Mouse (Mus musculus) megakaryocyte, adult 5-6 weeks (primary cell): ENCODE results near the gene Vwa2. TPM values are rescaled to one million over a fixed set of nuclear protein-coding genes. Genes with fewer than 3 reads are reported as not detected.

ENCODE experiments used
- ATAC-seq: 2 replicates; pipeline ENCODE4 v1.8.0; 2016; ENCODE audit warnings: mild to moderate bottlenecking, inconsistent platforms; ENCODE audit not compliant: poor library complexity, severe bottlenecking
- total RNA-seq, 2 experiments: library from RNA; stranded (forward) in 1 of 2; stranded (reverse) in 1 of 2; fragments of 153-499, 151-499 nt in 1 of 2; fragments of 221-1000, 200-1000 nt in 1 of 2; gene quantifications; 2 replicates each; pipeline versions ENCODE4 v1.2.3 to v1.2.4; 2015 to 2017

Vwa2 gene
- not detected in 2 replicates for total RNA-seq (2015)
- total RNA-seq (2017): not detected in 2 replicates

DNA sequence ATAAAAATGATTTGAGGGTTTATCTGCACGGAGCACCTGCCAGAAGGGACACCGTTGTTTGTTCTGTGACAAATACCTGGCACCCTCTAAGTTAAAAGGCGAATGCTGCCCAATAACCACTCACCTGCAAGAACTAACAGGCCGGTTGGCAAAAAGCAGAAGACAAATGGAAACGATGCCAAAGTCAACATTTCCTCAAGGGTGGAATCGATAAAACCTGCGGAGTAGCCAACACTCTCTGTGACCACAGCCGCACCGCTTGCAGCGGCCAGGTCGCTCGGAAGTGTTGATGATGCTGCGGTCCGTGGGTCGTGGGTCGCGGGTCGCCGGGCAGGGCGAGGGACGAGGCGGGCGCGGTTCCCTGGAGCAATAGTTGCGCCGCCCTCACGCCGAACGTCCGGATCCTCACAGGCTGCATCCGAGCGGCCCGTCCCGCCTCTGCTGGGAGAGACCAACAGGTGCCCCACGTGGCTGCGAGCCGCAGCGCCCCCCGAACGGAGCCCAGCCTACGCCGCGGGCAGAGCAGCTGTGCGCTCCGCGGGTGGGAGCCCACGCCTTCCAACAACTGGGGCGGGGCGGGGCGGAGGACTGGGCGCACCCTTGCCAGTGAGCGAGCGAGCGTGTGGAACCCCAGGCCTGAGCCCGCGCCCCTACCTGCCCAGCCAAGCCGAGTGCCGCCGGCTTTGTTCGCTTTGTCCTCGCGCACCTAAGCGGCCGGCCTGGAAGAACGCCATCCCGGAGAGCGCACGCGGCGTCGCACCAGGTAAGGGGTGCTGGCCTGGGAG is at the start of gene Vwa2:
Gene Vwa2 (plus strand): TSS at position 434 of the 785 bp plus-strand sequence.
- no peak for ATAC-seq

GRCm38 (mm10) chr19:56826047-56826631 is 47.9 kb upstream of the Vwa2 start, which contains the start of gene Tdrd1:
TSS of gene Tdrd1 (plus strand) at chr19:56826209.
- no peak for ATAC-seq

DNA sequence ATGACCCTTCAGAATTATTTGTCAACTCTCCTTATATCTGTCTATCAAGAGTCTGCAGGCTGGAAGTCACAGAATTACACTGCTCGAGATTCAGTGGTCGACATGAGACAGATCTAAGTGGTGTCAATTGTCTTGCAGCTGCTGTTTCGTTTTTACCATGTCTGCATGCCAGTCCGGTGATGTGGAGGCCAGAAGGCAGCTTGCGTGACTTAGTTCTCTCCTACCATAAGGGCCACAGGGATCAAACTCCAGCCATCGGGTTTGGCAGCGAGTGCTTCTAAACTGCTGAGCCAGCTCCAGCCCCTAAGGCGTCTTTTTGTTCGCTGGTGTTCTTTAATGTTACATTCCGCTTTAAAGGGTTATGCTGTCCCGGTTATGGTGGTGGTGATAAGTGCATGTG is 45.7 kb upstream of the Vwa2 start:
- ATAC-seq: no peak

DNA sequence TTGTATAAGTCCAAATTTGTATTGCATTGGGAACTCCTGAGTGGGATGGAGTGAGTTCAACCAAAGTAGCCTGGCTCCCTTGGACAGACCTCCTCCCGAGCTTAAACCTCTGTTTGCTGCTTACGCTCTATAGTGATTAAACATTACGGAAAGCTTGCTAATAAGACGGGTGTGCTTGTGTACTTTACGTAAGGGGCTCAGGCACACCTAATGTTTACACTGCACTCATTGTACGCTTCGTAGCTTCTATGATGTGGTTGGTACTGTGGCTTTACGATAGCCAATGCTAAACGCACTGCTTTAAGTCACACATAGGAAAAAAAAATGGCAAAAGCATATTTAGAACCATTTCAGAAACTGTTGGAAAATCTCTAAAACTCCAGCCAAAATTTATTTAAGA is 44.8 kb upstream of the Vwa2 start:
- no peak for ATAC-seq

- ATAC-seq: no peak
Observed at GRCm38 (mm10) chr19:56830163-56830562, 43.9 kb upstream of the Vwa2 start.

DNA sequence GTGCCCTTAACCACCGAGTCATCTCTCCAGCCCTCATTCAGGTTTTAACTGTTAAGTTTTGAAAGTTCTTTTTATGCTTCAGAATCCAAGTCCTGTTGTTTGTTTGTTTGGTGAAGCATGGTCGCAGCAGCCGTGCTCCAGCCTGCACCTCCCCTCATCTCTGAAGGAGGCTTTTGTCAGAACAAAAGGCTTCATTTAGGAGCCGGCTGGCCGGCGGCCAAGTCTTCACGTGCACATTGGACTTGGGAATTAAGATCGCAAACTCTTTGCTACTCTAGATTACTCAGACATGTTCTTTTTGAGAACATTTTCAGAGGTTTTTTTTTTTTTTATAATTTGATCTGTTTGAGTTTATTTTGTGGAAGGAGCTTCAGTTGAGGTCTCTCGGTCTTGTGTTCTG is 38.7 kb upstream of the Vwa2 start:
- ATAC-seq: no peak

DNA sequence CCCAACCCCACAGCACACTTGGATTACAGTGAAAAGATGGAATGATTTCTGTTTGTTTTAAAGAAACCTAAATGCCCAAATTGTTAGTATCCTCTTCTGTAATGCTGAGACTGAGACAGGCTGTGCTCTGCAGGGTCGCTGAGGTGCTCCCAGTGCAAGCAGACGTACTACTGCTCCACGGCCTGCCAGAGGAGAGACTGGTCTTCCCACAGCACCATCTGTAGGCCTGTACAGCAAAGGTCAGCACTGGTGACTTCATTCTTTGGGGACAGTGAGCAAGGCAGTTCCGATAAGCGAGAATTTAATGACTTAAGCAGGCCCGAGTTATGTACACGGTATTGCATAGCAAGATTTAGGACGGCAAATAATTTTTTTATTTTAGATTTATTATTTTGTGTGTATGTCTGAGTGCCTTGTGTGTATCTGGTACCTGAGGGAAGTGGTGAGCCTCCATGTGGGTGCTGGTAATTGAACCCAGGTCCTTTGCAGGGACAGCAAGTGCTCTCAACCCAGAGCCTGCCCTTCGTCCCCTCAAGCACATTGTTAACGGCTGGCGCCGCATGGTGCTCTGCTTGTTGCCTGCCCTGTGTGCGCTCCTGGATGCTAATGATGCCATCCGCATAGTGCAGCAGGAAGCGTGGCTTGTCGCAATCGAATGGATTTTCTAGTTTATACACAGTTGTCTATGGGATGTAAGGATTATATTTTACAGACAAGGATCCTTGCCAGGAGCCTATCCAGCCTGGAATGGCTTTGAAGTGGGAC is 34.9 kb upstream of the Vwa2 start:
- ATAC-seq: no peak

- ATAC-seq: no peak
Observed at GRCm38 (mm10) chr19:56842974-56843373, 31.1 kb upstream of the Vwa2 start.

DNA sequence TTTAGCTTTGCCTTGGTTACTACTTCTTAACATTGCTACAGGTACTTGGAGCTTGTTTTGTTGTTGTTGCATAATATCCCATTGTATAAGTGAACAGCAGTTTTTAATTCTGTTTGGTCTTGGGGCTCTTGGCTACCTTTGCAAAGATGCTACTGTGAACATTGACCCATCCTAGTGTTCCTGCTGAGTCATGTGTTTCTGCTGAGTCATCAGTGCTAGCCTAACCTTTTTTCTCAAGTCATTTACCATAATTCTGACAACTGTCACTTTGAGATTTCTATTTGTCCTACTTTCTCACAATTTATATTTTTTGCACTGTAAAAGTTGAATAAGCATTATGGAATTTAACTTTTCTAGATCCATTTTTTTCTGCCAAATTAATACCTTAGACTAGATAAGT is 21.5 kb upstream of the Vwa2 start:
- ATAC-seq: no peak

- ATAC-seq: no peak
Observed at GRCm38 (mm10) chr19:56856455-56856854, 17.6 kb upstream of the Vwa2 start.

DNA sequence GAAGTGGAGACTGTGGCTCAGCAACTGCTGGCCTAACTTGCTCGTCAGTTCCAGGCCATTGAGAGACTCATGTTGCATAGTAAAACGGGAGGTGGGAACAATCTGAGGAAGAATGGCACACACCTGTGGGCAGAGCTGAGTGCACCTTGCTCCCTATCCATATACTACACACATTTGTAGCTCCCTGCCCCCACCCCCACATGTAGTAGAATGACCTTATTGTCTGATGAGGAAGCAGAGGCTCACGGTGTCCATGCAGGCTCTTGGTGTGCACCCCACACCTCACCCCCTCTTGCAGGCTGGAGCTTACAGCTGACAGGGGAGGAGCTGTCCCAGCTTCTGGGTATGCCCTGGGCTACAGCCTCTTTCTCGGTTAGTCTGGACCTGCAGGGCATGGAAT is 6.3 kb upstream of the Vwa2 start:
- no peak for ATAC-seq

GRCm38 (mm10) chr19:56874601-56875315 is 709 bp downstream of the Vwa2 start:
- no peak for ATAC-seq

GRCm38 (mm10) chr19:56877364-56877763 is 3.3 kb downstream of the Vwa2 start:
- ATAC-seq: no peak

DNA sequence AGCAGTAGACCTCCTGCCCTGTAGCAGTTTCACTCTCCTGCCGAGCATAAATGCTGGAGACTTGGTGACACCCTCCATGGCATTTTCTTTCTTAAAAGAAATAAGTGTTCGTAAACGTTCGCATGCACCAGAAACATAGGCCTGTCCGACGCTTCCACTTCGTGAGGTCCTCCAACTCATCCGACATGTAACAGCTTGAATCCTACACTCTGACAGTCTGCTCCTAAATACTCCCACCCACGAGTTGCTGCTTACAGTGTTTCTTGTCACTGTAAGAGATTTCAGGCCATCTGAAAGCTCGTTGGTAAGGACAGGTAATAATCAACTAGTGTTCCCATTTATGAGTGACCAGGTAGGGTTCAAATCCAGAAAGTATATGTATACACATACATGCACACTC is 13.8 kb downstream of the Vwa2 start:
- no peak for ATAC-seq

DNA sequence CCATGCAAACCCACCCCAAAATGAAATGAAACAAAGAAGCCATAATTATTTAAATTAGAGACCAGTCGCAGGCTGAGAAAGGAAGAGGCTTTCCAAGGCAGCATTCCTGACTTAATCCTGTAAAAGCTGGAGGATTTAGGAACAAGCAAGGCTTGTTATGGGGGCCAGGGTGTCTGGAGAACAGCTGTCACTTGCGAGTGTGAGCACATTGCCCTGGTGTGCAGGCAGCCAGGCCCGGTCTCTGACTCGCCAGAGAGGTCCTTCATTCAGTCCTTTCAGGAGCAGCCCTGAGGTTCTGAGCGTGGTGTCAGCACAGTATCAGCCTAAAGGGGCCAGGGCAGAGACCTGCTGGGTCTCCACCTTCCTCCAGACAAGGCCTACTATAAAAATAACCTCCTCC is 14.6 kb downstream of the Vwa2 start:
- no peak for ATAC-seq

DNA sequence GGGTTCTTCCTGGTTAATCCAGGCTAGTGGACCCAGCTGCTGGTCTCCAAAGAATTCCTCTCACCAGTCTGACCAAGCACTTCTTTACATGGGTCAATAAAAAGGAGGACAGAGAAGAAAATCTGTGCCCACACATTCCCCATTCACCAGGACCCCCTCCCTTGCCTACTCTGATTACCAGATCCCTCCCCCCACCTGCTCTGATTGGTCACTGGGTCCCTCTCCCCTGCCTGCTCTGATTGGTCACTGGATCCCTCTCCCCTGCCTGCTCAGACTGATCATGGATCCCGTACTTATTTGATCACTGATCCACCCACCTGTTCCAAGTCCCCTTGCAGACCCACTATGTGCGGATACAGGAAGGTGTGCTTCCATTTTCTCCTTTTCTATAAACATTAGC is 17.4 kb downstream of the Vwa2 start:
- ATAC-seq: no peak

GRCm38 (mm10) chr19:56892586-56892985 is 18.5 kb downstream of the Vwa2 start:
- no peak for ATAC-seq

DNA sequence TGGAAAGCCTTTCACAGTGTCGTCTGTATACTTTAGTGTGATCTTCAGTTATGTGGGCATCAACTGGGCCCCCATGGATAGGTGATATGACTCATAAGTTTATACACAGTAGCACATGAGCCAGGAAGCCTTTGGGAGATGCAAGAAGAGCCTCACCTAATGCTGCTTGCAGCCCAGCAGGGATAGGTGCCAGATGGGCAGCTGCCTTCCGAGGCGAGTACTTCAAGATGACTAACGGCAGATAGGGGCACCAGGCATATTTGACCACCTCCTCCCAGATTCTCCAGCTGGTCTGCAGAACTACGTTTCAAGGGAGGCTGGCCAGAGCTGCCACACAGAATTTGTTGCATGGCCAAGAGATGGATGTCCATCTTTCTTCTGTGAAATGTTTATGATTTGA is 19.3 kb downstream of the Vwa2 start:
- no peak for ATAC-seq

DNA sequence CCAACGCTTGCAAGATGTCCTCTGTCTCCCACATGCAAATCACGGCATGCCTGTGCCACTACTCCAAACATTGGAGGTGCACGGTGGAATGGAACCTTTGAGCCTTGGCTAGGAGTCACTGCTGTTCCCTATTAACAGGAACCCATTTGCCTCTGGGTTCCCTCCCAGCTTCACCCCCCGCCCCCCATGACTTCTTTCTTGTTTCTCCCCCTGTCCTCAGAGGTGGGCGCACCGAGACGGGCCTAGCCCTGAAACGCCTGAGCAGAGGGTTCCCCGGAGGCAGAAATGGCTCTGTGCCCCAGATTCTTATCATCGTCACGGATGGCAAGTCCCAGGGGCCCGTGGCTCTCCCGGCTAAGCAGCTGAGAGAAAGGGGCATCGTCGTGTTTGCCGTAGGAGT is 23.6 kb downstream of the Vwa2 start:
- ATAC-seq: no peak

GRCm38 (mm10) chr19:56904095-56904494 is 30.0 kb downstream of the Vwa2 start:
- no peak for ATAC-seq

DNA sequence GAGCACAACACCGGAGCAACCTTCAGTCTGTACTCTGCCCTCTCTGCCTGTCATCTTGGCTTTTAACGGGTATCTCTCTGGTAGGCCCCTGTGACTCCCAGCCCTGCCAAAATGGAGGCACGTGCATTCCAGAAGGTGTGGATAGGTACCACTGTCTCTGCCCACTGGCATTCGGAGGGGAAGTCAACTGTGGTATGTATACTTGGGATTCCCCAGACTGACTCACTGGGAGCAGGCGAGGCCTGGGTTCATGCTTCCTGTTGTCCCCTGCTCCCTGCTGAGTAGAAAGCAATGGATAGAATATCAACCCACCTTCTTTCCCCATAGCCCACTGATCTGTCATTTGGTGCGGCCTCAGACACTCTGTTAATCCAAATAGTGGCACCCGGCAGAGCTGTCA is 31.3 kb downstream of the Vwa2 start:
- ATAC-seq: no peak
